Mouse (Mus musculus): ENCODE measurements around the gene Ube2l3. TPM values are rescaled to one million over a fixed set of nuclear protein-coding genes. Genes with fewer than 3 reads are reported as not detected.

Gene Ube2l3
- polyA plus RNA-seq, 2 experiments, result 124 to 323 TPM

DNA sequence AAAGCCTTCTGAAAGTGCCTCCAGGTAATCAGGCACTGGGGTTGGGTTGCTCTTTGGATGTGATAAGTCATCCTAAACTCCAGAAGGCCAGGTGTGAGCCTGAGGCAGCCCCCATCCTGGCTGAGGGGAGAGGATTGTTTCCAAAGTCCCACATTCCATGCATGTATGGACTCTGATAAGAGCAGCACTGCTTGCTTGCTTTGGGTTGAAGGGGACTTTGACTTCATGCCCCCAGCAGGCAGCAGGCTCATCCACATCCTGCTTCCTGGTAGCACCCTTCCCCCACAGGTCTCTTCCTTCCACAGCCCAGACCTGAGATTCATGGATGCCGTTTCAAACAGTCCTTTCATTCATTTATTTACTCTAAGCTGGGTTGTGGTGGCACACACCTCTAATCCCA is 41.3 kb upstream of the Ube2l3 start:
- 45% methylated on average over 1 of the region's 1 CpGs for WGBS
- H3K4me1 ChIP-seq (ENCODE audit: control insufficient read depth, insufficient read depth, low read length), result peaks cover 9% of the 10 kb centered on the region; the same call in 1 of the 2 replicates

DNA sequence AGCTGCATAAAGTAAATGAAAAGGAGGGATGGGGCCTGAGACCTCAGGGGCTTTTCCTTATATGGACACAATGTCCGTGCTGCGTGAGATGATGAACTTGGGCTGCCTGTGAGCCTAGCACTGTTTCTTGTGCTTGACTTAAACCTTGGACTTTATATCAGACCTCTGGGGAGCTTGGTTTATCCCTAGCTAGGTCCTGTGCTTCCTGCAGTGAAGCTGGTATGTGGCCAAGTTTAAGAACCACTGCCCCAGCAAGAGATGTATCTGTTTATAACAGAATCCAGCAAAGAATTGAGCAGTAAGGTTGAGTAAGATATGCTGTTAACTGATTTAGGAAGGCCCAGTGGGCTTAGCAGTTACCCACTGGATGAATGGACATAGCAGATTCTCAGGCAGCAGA is 37.0 kb upstream of the Ube2l3 start:
- Histone ChIP-seq H3K4me1 (ENCODE audit: control insufficient read depth, insufficient read depth, low read length) (peaks cover 34% of the 10 kb centered on the region), H3K27ac (replicated peaks; ENCODE audit: low read depth, low read length) (no peak overlapping the region), H3K4me3 (replicated peaks; ENCODE audit: low read length) (no peak overlapping the region), H3K36me3 (ENCODE audit: control insufficient read depth, insufficient read depth, low read length) (no peaks in the 10 kb centered on the region), H3K9me3 (ENCODE audit: control insufficient read depth, low read length) (no peaks in the 10 kb centered on the region), H3K4me2 (replicated peaks; ENCODE audit: low read depth, low read length, severe bottlenecking) (no peak overlapping the region), H3K27me3 (ENCODE audit: control insufficient read depth, insufficient read depth, low read length) (no peaks in the 10 kb centered on the region), H3K9ac (ENCODE audit: low read depth, low read length, severe bottlenecking) (no peak overlapping the region)
- whole genome bisulfite sequencing, result 66% methylated on average over 2 of the region's 2 CpGs
- DNase-seq (ENCODE audit: low spot score), result no peak
- ATAC-seq (ENCODE audit: low FRiP score, low read depth), result no peak
- TF ChIP-seq POLR2A (IDR thresholded peaks at IDR 0.05; ENCODE audit: borderline replicate concordance, extremely low read depth, insufficient read depth, insufficient read length), result no peak

More for the DNA sequence above, 41.3 kb upstream of the Ube2l3 start:
- Histone ChIP-seq H3K4me3 (replicated peaks; ENCODE audit: low read length) (no peak overlapping the region), H3K4me2 (replicated peaks; ENCODE audit: low read depth, low read length, severe bottlenecking) (no peak overlapping the region), H3K9me3 (ENCODE audit: control insufficient read depth, low read length) (no peaks in the 10 kb centered on the region), H3K9ac (ENCODE audit: low read depth, low read length, severe bottlenecking) (no peak overlapping the region), H3K36me3 (ENCODE audit: control insufficient read depth, insufficient read depth, low read length) (no peaks in the 10 kb centered on the region), H3K27ac (replicated peaks; ENCODE audit: low read depth, low read length) (no peak overlapping the region), H3K27me3 (ENCODE audit: control insufficient read depth, insufficient read depth, low read length) (no peaks in the 10 kb centered on the region)
- DNase-seq (ENCODE audit: low spot score) (no peak), ATAC-seq (ENCODE audit: low FRiP score, low read depth) (no peak)
- no peak for TF ChIP-seq POLR2A (IDR thresholded peaks at IDR 0.05; ENCODE audit: borderline replicate concordance, extremely low read depth, insufficient read depth, insufficient read length)

DNA sequence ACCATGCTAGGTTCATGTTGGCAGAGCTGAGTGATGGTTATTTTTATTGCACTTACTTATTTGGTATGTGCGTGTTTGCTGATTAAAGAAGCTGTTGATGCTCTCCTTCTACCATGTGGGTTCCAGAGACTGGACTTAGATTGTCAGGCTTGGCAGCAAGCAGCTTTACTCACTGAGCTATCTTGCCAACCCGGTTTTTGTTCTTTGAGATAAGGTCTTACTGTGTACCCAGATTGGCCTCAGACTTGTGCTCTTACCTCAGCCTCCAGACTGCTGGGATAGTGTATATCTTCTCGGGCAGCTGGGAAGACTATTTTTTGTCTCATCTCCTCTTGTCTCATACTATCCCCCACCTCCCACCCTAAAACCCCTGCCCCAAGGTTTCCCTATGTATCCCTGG is 35.2 kb upstream of the Ube2l3 start:
- WGBS, result 80% methylated on average over 3 of the region's 3 CpGs
- peaks cover 30% of the 10 kb centered on the region for H3K4me1 ChIP-seq (ENCODE audit: control insufficient read depth, insufficient read depth, low read length)
- H3K9ac ChIP-seq (ENCODE audit: low read depth, low read length, severe bottlenecking), result no peak overlapping the region

DNA sequence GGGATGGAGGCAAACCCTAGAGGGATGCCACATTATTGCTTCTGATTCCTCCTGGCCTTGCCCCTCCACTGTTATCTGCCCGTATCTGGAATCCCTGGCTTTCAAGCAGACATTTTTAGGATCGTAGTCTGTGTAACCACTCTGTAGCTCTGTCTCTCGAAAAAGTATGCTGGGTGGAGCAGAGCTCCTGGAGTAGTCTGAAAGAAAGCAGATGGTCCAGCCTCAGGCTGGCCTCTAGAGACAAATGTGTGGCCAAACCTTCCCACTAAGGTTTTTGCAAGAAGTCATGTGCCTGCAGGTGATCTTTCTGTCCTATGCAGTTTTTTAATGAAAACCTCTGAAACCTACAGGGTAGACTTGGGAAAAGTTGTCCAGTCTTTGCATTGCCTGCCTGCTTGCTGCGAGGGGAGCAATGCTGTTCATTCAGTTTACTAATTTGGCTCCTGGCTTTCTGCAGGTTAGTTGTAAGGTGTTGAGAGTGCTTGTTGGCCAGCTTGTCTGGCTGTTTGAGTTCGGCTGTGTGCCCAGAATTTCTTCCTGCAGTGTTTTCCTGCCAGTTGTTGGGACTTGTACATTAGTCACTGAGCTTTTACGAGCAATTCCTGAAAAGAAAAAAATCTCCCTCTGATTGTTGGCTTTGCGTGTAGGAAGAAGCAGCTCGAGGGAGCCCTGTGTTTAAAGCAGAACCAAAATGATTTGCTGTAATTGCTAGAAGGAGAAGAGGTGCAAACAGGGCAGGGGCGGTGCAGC is 32.6 kb upstream of the Ube2l3 start:
- DNase-seq (ENCODE audit: low spot score) (peak; percentile 78), ATAC-seq (ENCODE audit: low FRiP score, low read depth) (no peak)
- Histone ChIP-seq H3K9me3 (ENCODE audit: control insufficient read depth, low read length) (no peaks in the 10 kb centered on the region), H3K4me2 (replicated peaks; ENCODE audit: low read depth, low read length, severe bottlenecking) (peak overlapping the region; percentile 71), H3K36me3 (ENCODE audit: control insufficient read depth, insufficient read depth, low read length) (no peaks in the 10 kb centered on the region), H3K4me3 (replicated peaks; ENCODE audit: low read length) (peak overlapping the region; percentile 74), H3K4me1 (ENCODE audit: control insufficient read depth, insufficient read depth, low read length) (peaks cover 30% of the 10 kb centered on the region), H3K9ac (ENCODE audit: low read depth, low read length, severe bottlenecking) (peak overlapping the region; percentile 85; the same call in 1 of the 2 replicates), H3K27me3 (ENCODE audit: control insufficient read depth, insufficient read depth, low read length) (no peaks in the 10 kb centered on the region), H3K27ac (replicated peaks; ENCODE audit: low read depth, low read length) (peak overlapping the region; percentile 89; the same call in 1 of the 2 replicates)
- WGBS, result 14% methylated on average over 9 of the region's 9 CpGs
- no peak for TF ChIP-seq POLR2A (IDR thresholded peaks at IDR 0.05; ENCODE audit: borderline replicate concordance, extremely low read depth, insufficient read depth, insufficient read length)

More for the DNA sequence above, 35.2 kb upstream of the Ube2l3 start:
- ATAC-seq (ENCODE audit: low FRiP score, low read depth), result no peak
- TF ChIP-seq POLR2A (IDR thresholded peaks at IDR 0.05; ENCODE audit: borderline replicate concordance, extremely low read depth, insufficient read depth, insufficient read length), result no peak
- no peak overlapping the region for H3K4me2 ChIP-seq (replicated peaks; ENCODE audit: low read depth, low read length, severe bottlenecking)
- H3K27me3 ChIP-seq (ENCODE audit: control insufficient read depth, insufficient read depth, low read length), result no peaks in the 10 kb centered on the region
- H3K4me3 ChIP-seq (replicated peaks; ENCODE audit: low read length), result no peak overlapping the region
- no peaks in the 10 kb centered on the region for H3K36me3 ChIP-seq (ENCODE audit: control insufficient read depth, insufficient read depth, low read length)
- H3K9me3 ChIP-seq (ENCODE audit: control insufficient read depth, low read length), result no peaks in the 10 kb centered on the region
- no peak overlapping the region for H3K27ac ChIP-seq (replicated peaks; ENCODE audit: low read depth, low read length)
- no peak for DNase-seq (ENCODE audit: low spot score)

DNA sequence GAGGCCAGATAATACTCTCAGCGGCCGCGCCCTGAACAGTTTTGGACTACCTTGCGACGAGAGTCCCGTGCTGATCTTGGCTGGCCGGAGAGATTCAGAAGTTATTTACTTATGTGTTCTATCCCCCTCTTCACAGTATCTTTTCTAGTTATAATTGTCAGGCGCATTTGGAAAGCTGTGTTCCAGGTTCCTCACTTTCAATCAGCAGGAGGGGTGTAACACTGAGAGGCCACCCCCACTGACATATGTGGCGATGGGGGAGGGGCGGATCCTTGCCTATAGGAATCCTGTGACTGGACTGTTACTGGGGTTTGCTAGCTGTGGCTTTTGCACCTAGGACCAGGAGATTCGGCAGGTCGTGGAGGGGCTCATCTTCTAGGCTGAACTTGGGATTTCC is 32.0 kb upstream of the Ube2l3 start:
- DNase-seq (ENCODE audit: low spot score) (peak; percentile 72), ATAC-seq (ENCODE audit: low FRiP score, low read depth) (no peak)
- Histone ChIP-seq H3K9me3 (ENCODE audit: control insufficient read depth, low read length) (no peaks in the 10 kb centered on the region), H3K27me3 (ENCODE audit: control insufficient read depth, insufficient read depth, low read length) (no peaks in the 10 kb centered on the region), H3K27ac (replicated peaks; ENCODE audit: low read depth, low read length) (peak overlapping the region; percentile 89; the same call in 1 of the 2 replicates), H3K4me3 (replicated peaks; ENCODE audit: low read length) (peak overlapping the region; percentile 74), H3K9ac (ENCODE audit: low read depth, low read length, severe bottlenecking) (peak overlapping the region; percentile 85), H3K36me3 (ENCODE audit: control insufficient read depth, insufficient read depth, low read length) (no peaks in the 10 kb centered on the region), H3K4me1 (ENCODE audit: control insufficient read depth, insufficient read depth, low read length) (peaks cover 27% of the 10 kb centered on the region), H3K4me2 (replicated peaks; ENCODE audit: low read depth, low read length, severe bottlenecking) (peak overlapping the region; percentile 71)
- under 1% methylated on average over 12 of the region's 12 CpGs for WGBS
- TF ChIP-seq POLR2A (IDR thresholded peaks at IDR 0.05; ENCODE audit: borderline replicate concordance, extremely low read depth, insufficient read depth, insufficient read length), result no peak

Measured in limb, embryonic 14.5 days (tissue).